Mouse (Mus musculus) bone marrow macrophage, adult 2 months (primary cell): ENCODE results near the gene Chfr.

Experiments used
- CTCF ChIP-seq: IDR thresholded peaks from 2 replicates; pipeline ENCODE4 v1.5.1; 2012; ENCODE audit warnings: low read depth, mild to moderate bottlenecking, low read length, moderate library complexity
- POLR2A ChIP-seq: IDR thresholded peaks from 2 replicates; pipeline ENCODE4 v1.6.1; 2012; ENCODE audit warnings: mild to moderate bottlenecking, low read depth, low read length, borderline replicate concordance

- TF ChIP-seq POLR2A (no peak), CTCF (no peak)
Observed at GRCm38 (mm10) chr5:110101716-110102347, 33.8 kb upstream of the Chfr start.
